Mouse (Mus musculus) testis, adult 2 months (tissue): ENCODE data around the gene Rab3a. TPM values are rescaled to one million over a fixed set of nuclear protein-coding genes. Genes with fewer than 3 reads are reported as not detected.
A peak's percentile ranks its signal among the peaks of the same experiment; 100 is the strongest.

Source experiments
- H3K27ac ChIP-seq: fragments of 200-500 bp; 2 replicates; pipeline ENCODE4 v1.5.1; 2012; ENCODE audit warnings: low read depth, low read length; ENCODE audit not compliant: control insufficient read depth, insufficient read depth
- H3K27me3 ChIP-seq: fragments of 200-500 bp; 2 replicates; pipeline ENCODE4 v1.6.1; 2012; ENCODE audit warnings: mild to moderate bottlenecking, low read length, moderate library complexity; ENCODE audit not compliant: control insufficient read depth, insufficient read depth
- H3K36me3 ChIP-seq: fragments of 200-500 bp; 2 replicates; pipeline ENCODE4 v1.6.1; 2012; ENCODE audit warnings: mild to moderate bottlenecking, low read length; ENCODE audit not compliant: control insufficient read depth, insufficient read depth
- H3K4me1 ChIP-seq: fragments of 200-500 bp; 2 replicates; pipeline ENCODE4 v1.6.1; 2012; ENCODE audit warnings: low read length; ENCODE audit not compliant: control insufficient read depth, insufficient read depth
- H3K4me3 ChIP-seq: fragments of 200-500 bp; 2 replicates; pipeline ENCODE4 v1.5.1; 2012; ENCODE audit warnings: low read depth, mild to moderate bottlenecking, low read length, moderate library complexity, mixed read lengths; ENCODE audit not compliant: control insufficient read depth
- CTCF ChIP-seq: fragments of 200-500 bp; IDR thresholded peaks from 2 replicates; pipeline ENCODE4 v1.5.1; 2012; ENCODE audit warnings: low read depth, mild to moderate bottlenecking, inconsistent platforms, low read length, moderate library complexity; ENCODE audit not compliant: control insufficient read depth, insufficient read depth, insufficient replicate concordance
- POLR2A ChIP-seq: fragments of 200-500 bp; IDR thresholded peaks from 2 replicates; pipeline ENCODE4 v1.6.1; 2012; ENCODE audit warnings: low read depth, mild to moderate bottlenecking, inconsistent platforms, low read length, moderate library complexity; ENCODE audit not compliant: control insufficient read depth
- polyA plus RNA-seq: library from polyadenylated mRNA; depleted of rRNA; stranded (reverse); fragments of >200 nt; gene quantifications from 2 replicates; pipeline ENCODE4 v1.2.3, GENCODE M21; 2012

Rab3a gene
- polyA plus RNA-seq, 1 experiment, result 8.2 TPM

DNA sequence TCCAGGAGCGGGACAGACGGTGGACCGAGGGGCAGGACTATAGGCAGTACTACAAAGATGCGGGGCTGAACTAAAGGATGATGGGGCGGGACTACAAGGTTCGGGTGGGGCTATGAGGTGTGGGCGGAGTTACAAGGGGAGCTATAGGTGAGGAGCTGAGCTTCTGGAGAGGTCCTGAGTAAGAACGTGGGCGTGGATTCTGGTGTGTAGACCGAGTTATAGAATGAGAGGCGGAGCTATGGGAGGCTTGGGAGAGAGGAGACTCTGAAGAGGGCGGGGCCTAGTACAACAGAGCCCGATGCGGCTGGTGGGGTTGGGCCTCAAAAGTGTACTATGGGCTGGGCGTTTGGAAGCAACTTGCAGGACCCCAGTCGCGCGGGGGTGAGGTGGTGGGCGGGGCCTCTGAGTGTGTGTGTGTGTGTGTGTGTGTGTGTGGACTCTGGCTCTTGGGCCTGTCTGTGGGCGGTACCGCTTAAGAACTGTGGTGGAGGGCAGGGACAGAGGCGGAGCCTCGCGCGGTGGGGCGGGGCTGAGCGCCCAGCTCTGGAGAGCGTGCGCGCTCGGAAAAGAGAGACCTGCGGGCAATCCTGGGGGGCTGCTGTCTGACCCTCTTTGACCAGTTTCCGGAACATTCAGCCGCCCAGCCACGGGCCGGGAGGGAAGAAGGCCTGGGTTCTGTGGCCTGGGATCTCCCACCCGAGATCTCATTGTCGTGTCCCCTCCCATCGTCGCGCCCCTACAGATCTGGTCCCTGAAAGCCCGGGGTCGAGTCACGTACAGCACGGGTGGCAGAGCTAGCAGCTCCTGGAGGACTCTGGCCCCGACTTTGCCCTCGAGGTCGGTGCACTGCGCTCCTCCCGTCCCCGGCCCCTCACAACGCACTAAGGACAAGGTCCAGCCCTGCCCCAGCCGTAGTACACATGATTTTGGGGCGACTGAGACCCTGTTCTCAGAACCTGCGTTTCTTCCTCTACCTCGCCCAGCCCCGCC is 42.9 kb downstream of the Rab3a start:
- Histone ChIP-seq H3K27me3 (no peaks in the 10 kb centered on the region), H3K4me1 (peaks cover 29% of the 10 kb centered on the region)
- no peak for TF ChIP-seq POLR2A
- TF ChIP-seq CTCF, result no peak

DNA sequence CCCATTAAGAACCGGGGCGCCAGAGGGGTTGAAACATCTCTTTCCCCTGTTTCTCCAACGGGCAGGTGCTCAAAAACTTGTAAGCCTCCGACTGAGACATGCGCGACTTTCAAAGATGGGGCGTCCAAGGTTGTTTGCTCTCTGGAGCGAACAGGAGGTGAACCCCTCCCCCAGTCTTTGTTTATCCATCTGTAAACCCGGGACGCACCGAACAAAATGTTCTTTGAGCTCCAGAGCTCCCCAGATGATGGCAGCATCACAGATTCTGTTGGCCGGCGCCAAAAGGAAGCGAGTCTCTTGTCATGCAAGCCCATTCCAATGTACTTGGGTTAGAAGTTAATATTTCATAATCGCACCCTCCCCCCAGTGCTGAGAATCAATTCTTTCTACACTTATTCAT is 43.8 kb downstream of the Rab3a start:
- TF ChIP-seq POLR2A (no peak), CTCF (no peak)
- no peak overlapping the region for H3K27ac ChIP-seq
- H3K36me3 ChIP-seq, result no peaks in the 10 kb centered on the region
- peaks cover 21% of the 10 kb centered on the region for H3K4me1 ChIP-seq
- H3K27me3 ChIP-seq, result no peaks in the 10 kb centered on the region
- no peak overlapping the region for H3K4me3 ChIP-seq

More for the DNA sequence above, 42.9 kb downstream of the Rab3a start:
- Histone ChIP-seq H3K36me3 (no peaks in the 10 kb centered on the region), H3K27ac (no peak overlapping the region), H3K4me3 (peak overlapping the region; percentile 71)

DNA sequence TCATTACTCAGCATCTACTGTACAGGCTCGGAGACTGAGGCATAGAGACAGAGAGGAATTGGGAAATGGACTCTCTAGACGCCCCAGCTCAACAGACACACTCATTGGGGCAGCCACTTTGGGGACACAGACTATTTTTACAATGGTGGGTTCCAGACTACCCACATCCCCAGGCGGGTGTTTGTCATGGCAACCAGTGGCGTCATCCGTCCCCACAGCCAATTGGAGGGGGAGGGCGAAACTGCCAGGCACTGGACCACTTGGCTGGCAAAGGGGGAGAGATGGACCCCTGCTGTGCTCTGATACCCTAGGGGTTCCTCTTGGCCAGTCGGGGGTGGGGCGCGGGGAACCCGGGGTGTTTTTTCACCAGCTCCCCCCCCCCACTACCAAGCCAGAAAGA is 46.2 kb downstream of the Rab3a start:
- Histone ChIP-seq H3K27ac (no peak overlapping the region), H3K27me3 (no peaks in the 10 kb centered on the region; the same call in 1 of the 2 replicates), H3K36me3 (no peaks in the 10 kb centered on the region), H3K4me3 (no peak overlapping the region), H3K4me1 (peaks cover 28% of the 10 kb centered on the region)
- TF ChIP-seq CTCF (no peak), POLR2A (no peak)

DNA sequence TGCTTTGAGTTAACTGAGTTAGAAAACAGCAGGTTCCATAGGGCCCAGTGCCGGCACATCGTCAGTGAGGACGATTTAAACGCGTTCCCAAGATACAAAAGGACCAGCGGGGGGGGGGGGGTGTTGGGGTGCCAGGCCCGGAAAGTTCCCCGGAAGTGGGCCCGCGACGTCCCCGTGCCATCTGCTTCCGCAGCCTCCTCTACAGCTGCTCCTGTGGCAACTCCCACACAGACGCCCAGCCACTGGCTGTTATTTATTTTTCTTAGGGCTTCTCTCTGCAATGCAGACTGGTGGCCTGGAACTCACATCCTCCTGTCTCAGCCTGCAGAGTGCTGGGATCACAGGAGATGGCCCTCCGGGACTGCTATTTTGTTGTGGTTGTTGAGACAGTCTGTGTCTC is 46.7 kb downstream of the Rab3a start:
- no peak for TF ChIP-seq CTCF
- no peak for TF ChIP-seq POLR2A
- H3K4me1 ChIP-seq, result peaks cover 27% of the 10 kb centered on the region
- no peaks in the 10 kb centered on the region for H3K36me3 ChIP-seq

DNA sequence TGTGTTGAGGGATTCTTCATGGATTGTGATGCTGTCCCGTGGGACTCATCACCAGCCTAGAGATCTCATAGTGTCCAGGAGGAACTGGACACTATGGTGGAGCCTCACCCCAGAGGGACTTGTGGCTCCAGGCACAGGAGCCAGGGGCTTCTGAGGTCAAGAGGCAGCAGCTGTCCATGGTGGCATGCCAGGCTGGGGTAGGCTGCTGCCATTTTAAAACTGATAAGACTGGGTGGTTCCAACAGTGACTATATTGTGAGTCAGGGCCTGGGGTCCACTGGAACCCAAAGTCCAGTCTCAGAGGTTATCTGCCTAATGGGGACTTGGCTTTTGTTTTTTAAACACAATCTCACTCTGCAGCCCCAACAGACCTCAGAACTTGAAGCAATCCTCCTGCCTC is 47.4 kb downstream of the Rab3a start:
- H3K36me3 ChIP-seq, result no peaks in the 10 kb centered on the region
- H3K27ac ChIP-seq, result no peak overlapping the region
- H3K4me3 ChIP-seq, result no peak overlapping the region
- TF ChIP-seq CTCF, result no peak
- TF ChIP-seq POLR2A, result no peak
- H3K4me1 ChIP-seq, result peaks cover 21% of the 10 kb centered on the region
- no peaks in the 10 kb centered on the region; the same call in 1 of the 2 replicates for H3K27me3 ChIP-seq

More for the DNA sequence above, 46.7 kb downstream of the Rab3a start:
- H3K27ac ChIP-seq, result no peak overlapping the region
- no peak overlapping the region for H3K4me3 ChIP-seq
- no peaks in the 10 kb centered on the region; the same call in 1 of the 2 replicates for H3K27me3 ChIP-seq

DNA sequence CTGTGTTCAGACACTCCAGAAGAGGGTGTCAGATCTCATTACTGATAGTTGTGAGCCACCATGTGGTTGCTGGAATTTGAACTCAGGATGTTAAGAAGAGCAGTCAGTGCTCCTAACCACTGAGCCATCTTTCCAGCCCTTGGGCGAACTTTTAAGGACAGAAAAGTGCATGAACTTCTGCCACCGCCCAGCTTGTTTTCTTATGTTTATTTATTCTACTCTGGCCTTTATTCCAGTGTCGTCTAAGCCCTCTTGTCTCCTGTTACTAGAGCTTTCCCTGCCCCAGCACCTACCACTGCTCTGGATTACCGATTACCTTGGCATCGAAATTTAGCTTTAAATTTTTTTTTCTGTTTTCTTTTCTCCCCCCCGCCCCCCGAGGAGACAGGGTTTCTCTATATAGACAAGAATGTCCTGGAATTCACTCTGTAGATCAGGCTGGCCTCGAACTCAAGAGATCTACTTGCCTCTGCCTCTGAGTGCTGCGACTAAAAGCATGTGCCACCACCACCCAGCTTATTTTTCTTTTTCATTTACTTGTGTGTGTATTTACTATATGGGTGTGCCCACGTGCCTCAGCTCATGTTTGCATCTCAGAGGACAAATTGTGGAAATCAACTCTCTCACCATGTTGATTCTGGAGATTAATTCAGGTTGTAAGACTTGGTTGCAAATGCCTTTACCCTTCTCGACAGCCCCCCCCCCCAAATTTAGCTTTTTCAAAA is 48.5 kb downstream of the Rab3a start:
- no peaks in the 10 kb centered on the region for H3K36me3 ChIP-seq

More for the DNA sequence above, 48.5 kb downstream of the Rab3a start:
- peaks cover 12% of the 10 kb centered on the region for H3K4me1 ChIP-seq
- TF ChIP-seq POLR2A (no peak), CTCF (no peak)
- H3K4me3 ChIP-seq, result no peak overlapping the region
- no peak overlapping the region for H3K27ac ChIP-seq
- no peaks in the 10 kb centered on the region; the same call in 1 of the 2 replicates for H3K27me3 ChIP-seq
